Mouse (Mus musculus): ENCODE measurements at regions not wholly inside any gene's neighbourhood (a gene's known extent, or its start where the extent isn't known, plus 50 kb on each side); places are given as distances from the start of the nearest gene placed in this dataset.
A peak's percentile ranks its signal among the peaks of the same experiment; 100 is the strongest.

GRCm38 (mm10) chr2:61407881-61408280, 170.5 kb upstream of the Tank start:
- WGBS: 90% methylated on average over 7 of the region's 7 CpGs
- DNase-seq (ENCODE audit: low spot score) (no peak), ATAC-seq (ENCODE audit: low read depth) (no peak)
- no peak overlapping the region for H3K4me3 ChIP-seq (ENCODE audit: low read depth, low read length)
- no peak overlapping the region for H3K4me2 ChIP-seq (ENCODE audit: low read depth, low read length)
- H3K9ac ChIP-seq (ENCODE audit: low read depth, low read length): no peak overlapping the region
- H3K27ac ChIP-seq (replicated peaks; ENCODE audit: low read depth, low read length): no peak overlapping the region
- no peaks in the 10 kb centered on the region for H3K4me1 ChIP-seq (ENCODE audit: control insufficient read depth, insufficient read depth, low read length)
- no peaks in the 10 kb centered on the region for H3K9me3 ChIP-seq (ENCODE audit: control insufficient read depth, low read length)
- no peaks in the 10 kb centered on the region for H3K27me3 ChIP-seq (replicated peaks; ENCODE audit: control insufficient read depth, insufficient read depth, low read length)
- no peaks in the 10 kb centered on the region for H3K36me3 ChIP-seq (ENCODE audit: control insufficient read depth, insufficient read depth, low read length)

DNA sequence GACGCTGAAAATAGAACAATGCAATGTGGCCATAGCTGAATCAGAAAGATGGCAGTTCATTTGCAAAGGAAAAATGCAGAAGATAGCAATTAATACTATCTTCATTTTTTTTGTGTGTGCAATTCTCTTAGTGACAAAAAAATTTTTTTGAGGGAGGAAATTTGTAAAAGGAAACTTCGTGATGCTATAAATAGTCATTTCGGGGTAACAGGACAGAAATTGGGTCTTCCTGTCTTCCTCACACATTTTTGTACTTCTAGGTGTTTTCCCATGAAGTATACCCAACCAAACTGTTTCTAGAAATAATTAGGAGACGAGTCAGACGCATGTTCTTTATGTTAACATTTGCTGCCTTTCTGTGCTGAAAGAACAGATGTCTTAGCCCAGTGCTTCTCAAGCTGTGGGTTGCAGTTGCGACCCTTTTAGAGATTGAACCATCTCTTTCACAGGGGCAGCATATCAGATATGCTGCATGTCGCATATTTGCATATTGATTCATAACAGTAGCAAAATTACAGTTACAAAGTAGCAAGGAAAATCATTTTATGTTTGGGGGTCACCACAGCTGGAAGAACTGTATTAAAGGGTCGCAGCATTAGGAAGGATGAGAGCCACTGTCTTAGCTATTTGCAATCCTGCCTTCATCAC, 172.2 kb upstream of the Tank start:
- 83% methylated on average over 8 of the region's 8 CpGs for WGBS
- Histone ChIP-seq H3K4me2 (ENCODE audit: low read depth, low read length) (no peak overlapping the region), H3K4me3 (ENCODE audit: low read depth, low read length) (no peak overlapping the region), H3K4me1 (ENCODE audit: control insufficient read depth, insufficient read depth, low read length) (peaks cover 7% of the 10 kb centered on the region; the same call in 1 of the 2 replicates), H3K27ac (replicated peaks; ENCODE audit: low read depth, low read length) (no peak overlapping the region), H3K9ac (ENCODE audit: low read depth, low read length) (no peak overlapping the region), H3K36me3 (ENCODE audit: control insufficient read depth, insufficient read depth, low read length) (no peaks in the 10 kb centered on the region), H3K9me3 (ENCODE audit: control insufficient read depth, low read length) (no peaks in the 10 kb centered on the region), H3K27me3 (replicated peaks; ENCODE audit: control insufficient read depth, insufficient read depth, low read length) (no peaks in the 10 kb centered on the region)
- ATAC-seq (ENCODE audit: low read depth) (no peak), DNase-seq (ENCODE audit: low spot score) (no peak)

DNA sequence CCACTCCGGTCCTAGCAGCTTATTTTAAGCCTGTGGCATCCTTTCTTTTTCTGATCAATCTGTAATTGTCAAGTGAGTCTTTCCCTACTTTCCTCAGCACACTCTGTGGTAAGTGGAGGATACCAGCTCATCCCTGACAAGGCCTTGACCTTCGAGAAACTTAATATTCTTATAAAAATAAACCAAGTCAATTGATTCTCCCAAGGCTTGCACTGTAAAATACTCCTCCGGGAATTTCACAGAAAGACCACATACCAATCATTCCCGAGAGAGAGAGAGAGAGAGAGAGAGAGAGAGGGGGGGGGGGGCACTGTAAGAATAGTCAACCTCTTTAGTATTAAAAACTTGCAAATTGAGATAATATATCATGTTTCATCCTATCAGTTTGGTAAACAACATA, 173.1 kb upstream of the Tank start:
- no peaks in the 10 kb centered on the region for H3K36me3 ChIP-seq (ENCODE audit: control insufficient read depth, insufficient read depth, low read length)
- DNase-seq (ENCODE audit: low spot score): no peak
- no peaks in the 10 kb centered on the region for H3K27me3 ChIP-seq (replicated peaks; ENCODE audit: control insufficient read depth, insufficient read depth, low read length)
- no peak overlapping the region for H3K27ac ChIP-seq (replicated peaks; ENCODE audit: low read depth, low read length)
- no peak for ATAC-seq (ENCODE audit: low read depth)
- H3K4me3 ChIP-seq (ENCODE audit: low read depth, low read length): no peak overlapping the region
- H3K9me3 ChIP-seq (ENCODE audit: control insufficient read depth, low read length): no peaks in the 10 kb centered on the region
- H3K9ac ChIP-seq (ENCODE audit: low read depth, low read length): no peak overlapping the region; the same call in 1 of the 2 replicates
- H3K4me1 ChIP-seq (ENCODE audit: control insufficient read depth, insufficient read depth, low read length): peaks cover 12% of the 10 kb centered on the region; the same call in 1 of the 2 replicates
- no peak overlapping the region for H3K4me2 ChIP-seq (ENCODE audit: low read depth, low read length)
- 32% methylated on average over 4 of the region's 4 CpGs for WGBS

DNA sequence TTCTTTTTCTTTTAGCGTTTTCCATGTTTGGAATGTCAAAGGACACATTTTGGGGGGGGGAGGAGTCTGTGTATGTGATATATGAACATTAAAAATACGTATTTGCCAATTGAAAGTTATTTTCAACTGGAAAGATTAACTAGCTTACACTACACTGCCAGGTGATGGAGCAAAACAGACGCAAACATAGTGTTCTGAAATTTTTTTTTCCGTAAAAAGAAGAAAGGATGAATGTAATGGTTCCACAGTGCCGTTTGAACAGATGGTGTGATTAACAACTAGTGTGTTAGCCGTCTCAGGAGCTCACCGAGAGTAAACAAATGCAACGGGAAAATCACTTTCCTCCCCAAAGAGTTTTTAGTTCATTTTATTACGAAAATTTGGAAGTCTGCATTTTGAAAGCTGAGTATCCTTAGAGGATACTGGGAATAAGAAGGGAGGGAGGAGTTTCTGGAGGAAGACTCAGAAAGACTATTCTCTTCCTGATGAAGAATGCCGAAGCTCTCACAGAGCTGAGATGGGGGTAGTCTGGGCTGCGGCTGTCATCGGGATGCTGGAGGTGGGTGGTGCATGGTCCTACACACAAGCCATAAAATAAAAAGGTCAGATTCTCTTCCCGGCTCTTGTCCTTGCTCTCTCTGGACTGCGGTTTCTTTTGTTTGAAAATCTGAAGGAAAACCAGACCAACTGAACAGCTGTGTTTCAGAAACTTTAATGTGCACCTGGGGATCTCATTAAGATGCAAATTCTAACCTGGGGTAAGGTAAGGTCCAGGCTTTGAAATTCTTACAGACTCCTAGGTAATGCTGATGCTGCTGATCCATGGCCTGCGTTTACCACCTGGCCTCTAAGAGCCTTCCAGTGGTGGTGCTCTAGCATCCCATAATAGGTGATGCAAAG, 175.5 kb upstream of the Tank start:
- Histone ChIP-seq H3K36me3 (ENCODE audit: control insufficient read depth, insufficient read depth, low read length) (no peaks in the 10 kb centered on the region), H3K4me3 (ENCODE audit: low read depth, low read length) (peak overlapping the region; percentile 40), H3K4me1 (ENCODE audit: control insufficient read depth, insufficient read depth, low read length) (peaks cover 16% of the 10 kb centered on the region), H3K27ac (replicated peaks; ENCODE audit: low read depth, low read length) (peak overlapping the region; percentile 39), H3K9ac (ENCODE audit: low read depth, low read length) (peak overlapping the region; percentile 51), H3K9me3 (ENCODE audit: control insufficient read depth, low read length) (no peaks in the 10 kb centered on the region), H3K4me2 (ENCODE audit: low read depth, low read length) (peak overlapping the region; percentile 65), H3K27me3 (replicated peaks; ENCODE audit: control insufficient read depth, insufficient read depth, low read length) (no peaks in the 10 kb centered on the region)
- 8% methylated on average over 15 of the region's 15 CpGs for WGBS
- ATAC-seq (ENCODE audit: low read depth) (peak; percentile 42), DNase-seq (ENCODE audit: low spot score) (peak; percentile 19)

- under 1% methylated on average over 19 of the region's 21 CpGs for WGBS
- peak; percentile 71 for ATAC-seq (ENCODE audit: low read depth)
- Histone ChIP-seq H3K9me3 (ENCODE audit: control insufficient read depth, low read length) (no peaks in the 10 kb centered on the region), H3K27me3 (replicated peaks; ENCODE audit: control insufficient read depth, insufficient read depth, low read length) (no peaks in the 10 kb centered on the region), H3K4me1 (ENCODE audit: control insufficient read depth, insufficient read depth, low read length) (peaks cover 16% of the 10 kb centered on the region), H3K36me3 (ENCODE audit: control insufficient read depth, insufficient read depth, low read length) (no peaks in the 10 kb centered on the region), H3K9ac (ENCODE audit: low read depth, low read length) (peak overlapping the region; percentile 28; the same call in 1 of the 2 replicates), H3K4me3 (ENCODE audit: low read depth, low read length) (peak overlapping the region; percentile 40), H3K4me2 (ENCODE audit: low read depth, low read length) (peak overlapping the region; percentile 65), H3K27ac (replicated peaks; ENCODE audit: low read depth, low read length) (peak overlapping the region; percentile 63)
- peak; percentile 86 for DNase-seq (ENCODE audit: low spot score)
Observed at GRCm38 (mm10) chr2:61401636-61402587, 176.5 kb upstream of the Tank start.

DNA sequence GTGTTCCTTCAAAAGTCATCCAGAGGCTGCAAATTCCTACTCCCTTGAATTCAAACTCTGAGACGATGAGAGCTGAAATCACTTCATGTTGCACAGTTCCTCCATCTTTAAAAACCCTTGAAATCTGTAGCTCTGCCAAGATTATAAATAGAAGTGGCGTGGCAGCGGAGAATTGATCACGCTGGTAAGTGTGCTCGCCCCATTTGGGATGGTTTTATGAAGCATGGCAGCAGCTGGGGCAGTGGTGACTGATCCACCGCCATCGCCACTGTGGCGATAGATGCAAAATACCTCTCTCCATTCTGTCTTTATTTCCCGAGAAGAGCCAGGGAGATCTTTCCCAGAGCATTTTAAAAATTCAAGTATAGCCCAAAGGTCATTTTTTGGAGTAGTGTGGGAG, 179.8 kb upstream of the Tank start:
- Histone ChIP-seq H3K4me2 (ENCODE audit: low read depth, low read length) (no peak overlapping the region), H3K36me3 (ENCODE audit: control insufficient read depth, insufficient read depth, low read length) (no peaks in the 10 kb centered on the region), H3K27me3 (replicated peaks; ENCODE audit: control insufficient read depth, insufficient read depth, low read length) (no peaks in the 10 kb centered on the region), H3K4me3 (ENCODE audit: low read depth, low read length) (no peak overlapping the region), H3K4me1 (ENCODE audit: control insufficient read depth, insufficient read depth, low read length) (peaks cover 16% of the 10 kb centered on the region), H3K27ac (replicated peaks; ENCODE audit: low read depth, low read length) (no peak overlapping the region), H3K9me3 (ENCODE audit: control insufficient read depth, low read length) (no peaks in the 10 kb centered on the region), H3K9ac (ENCODE audit: low read depth, low read length) (no peak overlapping the region; the same call in 1 of the 2 replicates)
- DNase-seq (ENCODE audit: low spot score): peak; percentile 46
- ATAC-seq (ENCODE audit: low read depth): no peak
- WGBS: 66% methylated on average over 9 of the region's 9 CpGs

DNA sequence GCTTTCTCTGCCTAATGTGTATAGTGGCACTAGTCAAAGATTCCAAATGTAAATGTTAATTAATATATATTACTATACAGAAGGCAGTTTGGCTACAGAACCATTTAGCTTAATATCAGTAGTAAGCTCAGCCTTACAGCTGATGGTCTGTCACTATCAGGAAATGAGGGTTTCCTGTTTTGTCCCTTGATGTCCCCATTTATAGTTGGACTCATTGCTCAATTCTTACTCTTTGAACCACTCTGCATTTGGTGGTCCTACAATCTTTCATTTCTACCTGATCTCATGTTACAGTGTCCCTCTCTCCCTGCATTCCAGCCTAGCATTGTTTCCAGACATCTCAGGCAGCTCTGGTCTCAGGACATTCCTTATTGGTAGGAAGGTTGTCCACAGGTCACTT, 188.8 kb upstream of the Tank start:
- Histone ChIP-seq H3K27ac (replicated peaks; ENCODE audit: low read depth, low read length) (no peak overlapping the region), H3K4me1 (ENCODE audit: control insufficient read depth, insufficient read depth, low read length) (no peaks in the 10 kb centered on the region), H3K9me3 (ENCODE audit: control insufficient read depth, low read length) (peaks cover 5% of the 10 kb centered on the region; the same call in 1 of the 2 replicates), H3K4me3 (ENCODE audit: low read depth, low read length) (no peak overlapping the region), H3K27me3 (replicated peaks; ENCODE audit: control insufficient read depth, insufficient read depth, low read length) (no peaks in the 10 kb centered on the region), H3K36me3 (ENCODE audit: control insufficient read depth, insufficient read depth, low read length) (no peaks in the 10 kb centered on the region), H3K4me2 (ENCODE audit: low read depth, low read length) (no peak overlapping the region), H3K9ac (ENCODE audit: low read depth, low read length) (no peak overlapping the region)
- no peak for DNase-seq (ENCODE audit: low spot score)
- no peak for ATAC-seq (ENCODE audit: low read depth)

- no peak overlapping the region for H3K9ac ChIP-seq (ENCODE audit: low read depth, low read length)
- H3K27me3 ChIP-seq (replicated peaks; ENCODE audit: control insufficient read depth, insufficient read depth, low read length): no peaks in the 10 kb centered on the region
- H3K36me3 ChIP-seq (ENCODE audit: control insufficient read depth, insufficient read depth, low read length): no peaks in the 10 kb centered on the region
- ATAC-seq (ENCODE audit: low read depth): no peak
- H3K4me3 ChIP-seq (ENCODE audit: low read depth, low read length): no peak overlapping the region
- H3K4me2 ChIP-seq (ENCODE audit: low read depth, low read length): no peak overlapping the region
- H3K4me1 ChIP-seq (ENCODE audit: control insufficient read depth, insufficient read depth, low read length): no peaks in the 10 kb centered on the region
- no peak overlapping the region for H3K27ac ChIP-seq (replicated peaks; ENCODE audit: low read depth, low read length)
- WGBS: 61% methylated on average over 1 of the region's 1 CpGs
- no peak for DNase-seq (ENCODE audit: low spot score)
- peaks cover 5% of the 10 kb centered on the region; the same call in 1 of the 2 replicates for H3K9me3 ChIP-seq (ENCODE audit: control insufficient read depth, low read length)
Observed at GRCm38 (mm10) chr2:61389207-61389606, 189.2 kb upstream of the Tank start.

Data from embryonic facial prominence, embryonic 14.5 days (tissue).